21 mouse cellular contexts compared by ENCODE assay signal in genomic region chr14:7880389-7880788, GRCm38 (mm10).
"Had no signal": no experiment of that assay in that cellular context is flagged by ENCODE, and none has a peak within 500 bp of the region (broad histone marks: within the 10 kb centered on the region; RNA-seq: fewer than 3 reads in every experiment).

No protein-coding gene starts in this region.

- DNase-seq: kidney, adult 9 months; kidney, postnatal 14 days; kidney, postnatal 4 days; liver; lung, adult 18-20 months; lung, postnatal 10 days; lung, postnatal 36 days; right cerebral cortex, postnatal 14 days; right cerebral cortex, postnatal 4 days; thymus, adult 2 months; thymus, postnatal 14 days; thymus, postnatal 4 days had no signal

- H3K4me3 ChIP-seq: limb, embryonic 10.5 days; limb, embryonic 13.5 days; liver, embryonic 12.5 days; liver, embryonic 15.5 days; lung, embryonic 15.5 days; midbrain, embryonic 12.5 days; neural tube, embryonic 12.5 days had no signal

- H3K4me1 ChIP-seq: limb, embryonic 10.5 days; liver, embryonic 15.5 days; lung, embryonic 15.5 days; midbrain, embryonic 12.5 days; neural tube, embryonic 12.5 days had no signal

- H3K27ac ChIP-seq: limb, embryonic 10.5 days; limb, embryonic 13.5 days; liver, embryonic 12.5 days; liver, embryonic 15.5 days; lung, embryonic 15.5 days; midbrain, embryonic 12.5 days; neural tube, embryonic 12.5 days; stomach, postnatal 0 days had no signal

- H3K9me3 ChIP-seq: limb, embryonic 10.5 days; limb, embryonic 13.5 days; liver, embryonic 12.5 days; liver, embryonic 15.5 days; lung, embryonic 15.5 days; midbrain, embryonic 12.5 days; neural tube, embryonic 12.5 days had no signal

- H3K9ac ChIP-seq: limb, embryonic 13.5 days; liver, embryonic 12.5 days; liver, embryonic 15.5 days; lung, embryonic 15.5 days; midbrain, embryonic 12.5 days; neural tube, embryonic 12.5 days had no signal

- H3K27me3 ChIP-seq: limb, embryonic 13.5 days; liver, embryonic 12.5 days; liver, embryonic 15.5 days; lung, embryonic 15.5 days; midbrain, embryonic 12.5 days; neural tube, embryonic 12.5 days had no signal

- ATAC-seq: liver, embryonic 12.5 days; midbrain, embryonic 16.5 days had no signal

- H3K4me2 ChIP-seq: limb, embryonic 13.5 days; liver, embryonic 12.5 days; liver, embryonic 15.5 days; lung, embryonic 15.5 days; midbrain, embryonic 12.5 days; neural tube, embryonic 12.5 days had no signal
